Mouse (Mus musculus) bone marrow macrophage, adult 2 months (primary cell): ENCODE data around the gene Bex4.

ENCODE experiments used
- CTCF ChIP-seq: IDR thresholded peaks from 2 replicates; pipeline ENCODE4 v1.5.1; 2012; ENCODE audit warnings: low read depth, mild to moderate bottlenecking, low read length, moderate library complexity
- POLR2A ChIP-seq: IDR thresholded peaks from 2 replicates; pipeline ENCODE4 v1.6.1; 2012; ENCODE audit warnings: mild to moderate bottlenecking, low read depth, low read length, borderline replicate concordance

- TF ChIP-seq POLR2A (no peak), CTCF (no peak)
Measured at GRCm38 (mm10) chrX:136092497-136093279, 46.1 kb upstream of the Bex4 start.
